Mouse (Mus musculus): ENCODE results near the gene Lbhd2. TPM values are rescaled to one million over a fixed set of nuclear protein-coding genes. Genes with fewer than 3 reads are reported as not detected.

The Lbhd2 gene
- total and polyA plus RNA-seq, 2 experiments from 2014 or later, result 4.4 to 12.9 TPM

- no peak for ATAC-seq
- H3K27me3 ChIP-seq (ENCODE audit: insufficient read depth, low read length), result peaks cover 13% of the 10 kb centered on the region; the same call in 1 of the 2 replicates
These were observed 48.8 kb downstream of the Lbhd2 start for GRCm38 (mm10) chr12:111455311-111455846.

GRCm38 (mm10) chr12:111455860-111456259, 49.3 kb downstream of the Lbhd2 start:
- ATAC-seq (no peak), DNase-seq (no peak)
- no peaks in the 10 kb centered on the region for H3K9me3 ChIP-seq (ENCODE audit: low read length)
- TF ChIP-seq CTCF (IDR thresholded peaks at IDR 0.05; ENCODE audit: low read depth), result no peak
- peaks cover 11% of the 10 kb centered on the region; the same call in 1 of the 2 replicates for H3K27me3 ChIP-seq (ENCODE audit: insufficient read depth, low read length)
- no peak overlapping the region for H3K27ac ChIP-seq (ENCODE audit: low read depth, low read length)
- H3K4me2 ChIP-seq (ENCODE audit: low read depth), result no peak overlapping the region
- no peaks in the 10 kb centered on the region for H3K36me3 ChIP-seq (ENCODE audit: insufficient read depth)
- WGBS, result 49% methylated on average over 8 of the region's 8 CpGs
- no peak overlapping the region for H3K9ac ChIP-seq
- no peaks in the 10 kb centered on the region for H3K4me1 ChIP-seq (ENCODE audit: insufficient read depth)
- H3K4me3 ChIP-seq (ENCODE audit: low read depth, low read length), result no peak overlapping the region

More at GRCm38 (mm10) chr12:111455311-111455846, 48.8 kb downstream of the Lbhd2 start:
- H3K4me2 ChIP-seq (ENCODE audit: low read depth), result no peak overlapping the region
- H3K9ac ChIP-seq, result no peak overlapping the region
- H3K9me3 ChIP-seq (ENCODE audit: low read length), result no peaks in the 10 kb centered on the region
- no peak overlapping the region for H3K4me3 ChIP-seq (ENCODE audit: low read depth, low read length)
- no peak overlapping the region for H3K27ac ChIP-seq (ENCODE audit: low read depth, low read length)
- DNase-seq, result no peak
- WGBS, result 75% methylated on average over 12 of the region's 12 CpGs
- H3K4me1 ChIP-seq (ENCODE audit: insufficient read depth), result no peaks in the 10 kb centered on the region
- no peaks in the 10 kb centered on the region for H3K36me3 ChIP-seq (ENCODE audit: insufficient read depth)
- no peak for TF ChIP-seq CTCF (IDR thresholded peaks at IDR 0.05; ENCODE audit: low read depth)

GRCm38 (mm10) chr12:111457742-111458141, 51.1 kb downstream of the Lbhd2 start:
- H3K27ac ChIP-seq (ENCODE audit: low read depth, low read length), result no peak overlapping the region
- H3K4me3 ChIP-seq (ENCODE audit: low read depth, low read length), result no peak overlapping the region
- H3K4me1 ChIP-seq (ENCODE audit: insufficient read depth), result no peaks in the 10 kb centered on the region
- WGBS, result 74% methylated on average over 1 of the region's 1 CpGs
- no peaks in the 10 kb centered on the region for H3K9me3 ChIP-seq (ENCODE audit: low read length)
- H3K27me3 ChIP-seq (ENCODE audit: insufficient read depth, low read length), result no peaks in the 10 kb centered on the region
- no peak overlapping the region for H3K4me2 ChIP-seq (ENCODE audit: low read depth)
- H3K9ac ChIP-seq, result no peak overlapping the region
- H3K36me3 ChIP-seq (ENCODE audit: insufficient read depth), result no peaks in the 10 kb centered on the region
- no peak for ATAC-seq
- no peak for DNase-seq
- no peak for TF ChIP-seq CTCF (IDR thresholded peaks at IDR 0.05; ENCODE audit: low read depth)

Other genes with a start within 250 kb of the Lbhd2 start
- gene Traf3, start 240.4 kb upstream of the Lbhd2 start, total RNA-seq (2014; rRNA removed), result 18.5 and 25.1 TPM in 2 replicates
- 6.6 and 11.5 TPM in 2 replicates for gene Traf3, start 240.4 kb upstream of the Lbhd2 start, polyA plus RNA-seq (2015; fragmentation: Nextera tagmentation; extraction: Ambion mirVana)
- 0.31 and 0.48 TPM in 2 replicates for gene 4930595D18Rik, start 222.3 kb upstream of the Lbhd2 start, total RNA-seq (2014; rRNA removed)
- not detected in 2 replicates for gene 4930595D18Rik, start 222.3 kb upstream of the Lbhd2 start, polyA plus RNA-seq (2015; fragmentation: Nextera tagmentation; extraction: Ambion mirVana)
- gene Amn, start 135.7 kb upstream of the Lbhd2 start, total RNA-seq (2014; rRNA removed), result 22.7 and 24.7 TPM in 2 replicates
- 50.8 and 59.9 TPM in 2 replicates for gene Amn, start 135.7 kb upstream of the Lbhd2 start, polyA plus RNA-seq (2015; fragmentation: Nextera tagmentation; extraction: Ambion mirVana)
- 113 and 139 TPM in 2 replicates for gene Cdc42bpb, start 29.1 kb upstream of the Lbhd2 start, total RNA-seq (2014; rRNA removed)
- gene Cdc42bpb, start 29.1 kb upstream of the Lbhd2 start, polyA plus RNA-seq (2015; fragmentation: Nextera tagmentation; extraction: Ambion mirVana), result 28.0 and 31.1 TPM in 2 replicates
- gene Exoc3l4, start 10.2 kb downstream of the Lbhd2 start, total RNA-seq (2014; rRNA removed), result 2.1 TPM in 2 replicates
- gene Exoc3l4, start 10.2 kb downstream of the Lbhd2 start, polyA plus RNA-seq (2015; fragmentation: Nextera tagmentation; extraction: Ambion mirVana), result 1.5 and 2.0 TPM in 2 replicates
- gene Tnfaip2, start 35.7 kb downstream of the Lbhd2 start, total RNA-seq (2014; rRNA removed), result 1.0 and 4.8 TPM in 2 replicates
- 0.33 and 1.2 TPM in 2 replicates for gene Tnfaip2, start 35.7 kb downstream of the Lbhd2 start, polyA plus RNA-seq (2015; fragmentation: Nextera tagmentation; extraction: Ambion mirVana)
- 5.1 and 5.4 TPM in 2 replicates for gene Gm266, start 79.0 kb downstream of the Lbhd2 start, total RNA-seq (2014; rRNA removed)
- 3.7 and 5.2 TPM in 2 replicates for gene Gm266, start 79.0 kb downstream of the Lbhd2 start, polyA plus RNA-seq (2015; fragmentation: Nextera tagmentation; extraction: Ambion mirVana)
- 273 and 366 TPM in 2 replicates for gene Eif5, start 131.2 kb downstream of the Lbhd2 start, total RNA-seq (2014; rRNA removed)
- gene Eif5, start 131.2 kb downstream of the Lbhd2 start, polyA plus RNA-seq (2015; fragmentation: Nextera tagmentation; extraction: Ambion mirVana), result 580 and 648 TPM in 2 replicates
- gene Mark3, start 167.7 kb downstream of the Lbhd2 start, total RNA-seq (2014; rRNA removed), result 172 and 182 TPM in 2 replicates
- 36.9 and 42.4 TPM in 2 replicates for gene Mark3, start 167.7 kb downstream of the Lbhd2 start, polyA plus RNA-seq (2015; fragmentation: Nextera tagmentation; extraction: Ambion mirVana)

Measured in forebrain, postnatal 0 days (tissue).